Mouse (Mus musculus): ENCODE data around the gene Gpr19. TPM values are rescaled to one million over a fixed set of nuclear protein-coding genes. Genes with fewer than 3 reads are reported as not detected.

Gene Gpr19
- total RNA-seq, 1 experiment: 34.7 TPM

- no peaks in the 10 kb centered on the region; the same call in 1 of the 2 replicates for H3K36me3 ChIP-seq (ENCODE audit: control insufficient read depth, insufficient read depth, low read length, poor library complexity, severe bottlenecking)
- H3K4me1 ChIP-seq (ENCODE audit: control insufficient read depth in 2 of 2, insufficient read depth in 2 of 2, low read length in 2 of 2, poor library complexity in 1 of 2): peaks cover 2 to 11% of the 10 kb centered on the region in 2 experiments; a peak in 3 of 4 replicates
- no peak for DNase-seq (ENCODE audit: low read depth, low spot score)
- no peak overlapping the region for H3K9ac ChIP-seq (ENCODE audit: insufficient read depth, low read depth, low read length, poor library complexity, severe bottlenecking)
- peak overlapping the region in 1 of 2 experiments; percentile 97; a peak in 2 of 4 replicates for H3K4me3 ChIP-seq (ENCODE audit: insufficient read depth in 1 of 2, low read depth in 1 of 2, low read length in 2 of 2, poor library complexity in 1 of 2, severe bottlenecking in 1 of 2)
- in situ Hi-C loops (cut with MboI; ENCODE audit: low sequenced_read_pairs in 2 of 2, unreplicated experiment in 2 of 2): no loop called here
- TF ChIP-seq MAFK (IDR thresholded peaks at IDR 0.05; ENCODE audit: insufficient read depth, low read depth, low read length) (no peak), CHD2 (IDR thresholded peaks at IDR 0.05; ENCODE audit: low read depth, low read length) (no peak), ZC3H11A (IDR thresholded peaks at IDR 0.05; ENCODE audit: borderline replicate concordance, low read depth, low read length) (no peak), HCFC1 (IDR thresholded peaks at IDR 0.05; ENCODE audit: borderline replicate concordance, insufficient read depth, low read length) (no peak), ZNF384 (IDR thresholded peaks at IDR 0.05; ENCODE audit: low read depth, low read length) (no peak)
- H3K9me3 ChIP-seq (ENCODE audit: control insufficient read depth, insufficient read depth, low read depth, low read length): no peaks in the 10 kb centered on the region
- H3K27ac ChIP-seq (ENCODE audit: insufficient read depth, low read depth, low read length, poor library complexity, severe bottlenecking): no peak overlapping the region
Observed at GRCm38 (mm10) chr6:134922511-134923195, 24.3 kb upstream of the Gpr19 start.

GRCm38 (mm10) chr6:134921695-134922510, 23.5 kb upstream of the Gpr19 start:
- Histone ChIP-seq H3K9me3 (ENCODE audit: control insufficient read depth, insufficient read depth, low read depth, low read length) (no peaks in the 10 kb centered on the region), H3K9ac (ENCODE audit: insufficient read depth, low read depth, low read length, poor library complexity, severe bottlenecking) (peak overlapping the region; percentile 5; the same call in 1 of the 2 replicates), H3K27ac (ENCODE audit: insufficient read depth, low read depth, low read length, poor library complexity, severe bottlenecking) (no peak overlapping the region), H3K4me3 (ENCODE audit: insufficient read depth in 1 of 2, low read depth in 1 of 2, low read length in 2 of 2, poor library complexity in 1 of 2, severe bottlenecking in 1 of 2) (peak overlapping the region; percentile 92 to 97), H3K4me1 (ENCODE audit: control insufficient read depth in 2 of 2, insufficient read depth in 2 of 2, low read length in 2 of 2, poor library complexity in 1 of 2) (peaks cover 0 to 11% of the 10 kb centered on the region in 2 experiments; a peak in 2 of 4 replicates), H3K36me3 (ENCODE audit: control insufficient read depth, insufficient read depth, low read length, poor library complexity, severe bottlenecking) (no peaks in the 10 kb centered on the region; the same call in 1 of the 2 replicates)
- in situ Hi-C loops (cut with MboI; ENCODE audit: low sequenced_read_pairs in 2 of 2, unreplicated experiment in 2 of 2): no loop called here
- TF ChIP-seq ZC3H11A (IDR thresholded peaks at IDR 0.05; ENCODE audit: borderline replicate concordance, low read depth, low read length) (no peak), ZNF384 (IDR thresholded peaks at IDR 0.05; ENCODE audit: low read depth, low read length) (no peak), CHD2 (IDR thresholded peaks at IDR 0.05; ENCODE audit: low read depth, low read length) (no peak), HCFC1 (IDR thresholded peaks at IDR 0.05; ENCODE audit: borderline replicate concordance, insufficient read depth, low read length) (no peak), MAFK (IDR thresholded peaks at IDR 0.05; ENCODE audit: insufficient read depth, low read depth, low read length) (no peak)
- DNase-seq (ENCODE audit: low read depth, low spot score): no peak

- in situ Hi-C loops (cut with MboI; ENCODE audit: low sequenced_read_pairs in 2 of 2, unreplicated experiment in 2 of 2): no loop called here
- DNase-seq (ENCODE audit: low read depth, low spot score): no peak
- no peak for TF ChIP-seq HCFC1 (IDR thresholded peaks at IDR 0.05; ENCODE audit: borderline replicate concordance, insufficient read depth, low read length)
- no peak for TF ChIP-seq ZNF384 (IDR thresholded peaks at IDR 0.05; ENCODE audit: low read depth, low read length)
- no peak for TF ChIP-seq MAFK (IDR thresholded peaks at IDR 0.05; ENCODE audit: insufficient read depth, low read depth, low read length)
- no peak for TF ChIP-seq ZC3H11A (IDR thresholded peaks at IDR 0.05; ENCODE audit: borderline replicate concordance, low read depth, low read length)
- TF ChIP-seq CHD2 (IDR thresholded peaks at IDR 0.05; ENCODE audit: low read depth, low read length): no peak
- no peaks in the 10 kb centered on the region; the same call in 1 of the 2 replicates for H3K36me3 ChIP-seq (ENCODE audit: control insufficient read depth, insufficient read depth, low read length, poor library complexity, severe bottlenecking)
- H3K9ac ChIP-seq (ENCODE audit: insufficient read depth, low read depth, low read length, poor library complexity, severe bottlenecking): peak overlapping the region; percentile 92
- H3K4me1 ChIP-seq (ENCODE audit: control insufficient read depth in 2 of 2, insufficient read depth in 2 of 2, low read length in 2 of 2, poor library complexity in 1 of 2): peaks cover 0 to 11% of the 10 kb centered on the region in 2 experiments; a peak in 2 of 4 replicates
- H3K9me3 ChIP-seq (ENCODE audit: control insufficient read depth, insufficient read depth, low read depth, low read length): no peaks in the 10 kb centered on the region
- peak overlapping the region; percentile 92 to 97 for H3K4me3 ChIP-seq (ENCODE audit: insufficient read depth in 1 of 2, low read depth in 1 of 2, low read length in 2 of 2, poor library complexity in 1 of 2, severe bottlenecking in 1 of 2)
- H3K27ac ChIP-seq (ENCODE audit: insufficient read depth, low read depth, low read length, poor library complexity, severe bottlenecking): no peak overlapping the region
Observed at GRCm38 (mm10) chr6:134921014-134921694, 22.8 kb upstream of the Gpr19 start.
